Mouse (Mus musculus) lung, adult 2 months (tissue): Measurements from ENCODE around the gene Fam83c. TPM values are rescaled to one million over a fixed set of nuclear protein-coding genes. Genes with fewer than 3 reads are reported as not detected.

Experiments used
- DNase-seq: peaks from one replicate; pipeline ENCODE4 v3.0.0; 2022
- H3K4me1 ChIP-seq: fragments of 200-500 bp; 2 replicates; pipeline ENCODE4 v1.6.1; 2011; ENCODE audit warnings: low read length; ENCODE audit not compliant: control insufficient read depth, insufficient read depth
- H3K4me3 ChIP-seq: fragments of 200-500 bp; replicated peaks from 2 replicates; pipeline ENCODE3; 2011; ENCODE audit warnings: low read depth, mild to moderate bottlenecking, control low read depth, low read length; ENCODE audit errors: extremely low read depth
- CTCF ChIP-seq: fragments of 200-500 bp; IDR thresholded peaks from 2 replicates; pipeline ENCODE4 v1.5.1; 2011; ENCODE audit warnings: mild to moderate bottlenecking, low read length, control low read depth; ENCODE audit not compliant: insufficient read depth
- POLR2A ChIP-seq: fragments of 200-500 bp; IDR thresholded peaks from 2 replicates; pipeline ENCODE4 v1.6.1; 2011; ENCODE audit warnings: low read depth, mild to moderate bottlenecking, control low read depth, low read length, borderline replicate concordance; ENCODE audit errors: extremely low read depth
- WGBS: fragments of 180-500 bp; shearing (Covaris S2); methylation state at CpG from one replicate; pipeline ENCODE4 v1.1.7; 2018; 5-methylcytosine and 5-hydroxymethylcytosine counted together
- polyA plus RNA-seq: library from polyadenylated mRNA; depleted of rRNA; stranded (reverse); fragments of >200 nt; gene quantifications from 2 replicates; pipeline ENCODE4 v1.2.3, GENCODE M21; 2012; rRNA removed

The Fam83c gene
- polyA plus RNA-seq = 0.03 and 2.1 TPM in 2 replicates

GRCm38 (mm10) chr2:155834732-155835131 lies at the start of gene Fam83c:
Gene Fam83c, minus strand, starts transcription at chr2:155834854.
- no peaks in the 10 kb centered on the region for H3K4me1 ChIP-seq
- TF ChIP-seq POLR2A = no peak
- TF ChIP-seq CTCF = no peak
- DNase-seq = no peak
- H3K4me3 ChIP-seq = no peak within 1 kb of the TSS
- WGBS = 56% methylated on average over 9 of the region's 9 CpGs

GRCm38 (mm10) chr2:155882087-155882486 lies 47.4 kb upstream of the Fam83c start:
- Histone ChIP-seq H3K4me3 (no peak overlapping the region), H3K4me1 (no peaks in the 10 kb centered on the region; the same call in 1 of the 2 replicates)
- TF ChIP-seq POLR2A (no peak), CTCF (no peak)
- DNase-seq = no peak
- 68% methylated on average over 3 of the region's 3 CpGs for WGBS

GRCm38 (mm10) chr2:155878964-155879876 lies 44.6 kb upstream of the Fam83c start:
- no peak for DNase-seq
- no peaks in the 10 kb centered on the region; the same call in 1 of the 2 replicates for H3K4me1 ChIP-seq
- WGBS = 66% methylated on average over 21 of the region's 21 CpGs
- TF ChIP-seq CTCF = no peak
- TF ChIP-seq POLR2A = no peak
- H3K4me3 ChIP-seq = no peak overlapping the region

GRCm38 (mm10) chr2:155873636-155874035 lies 39.0 kb upstream of the Fam83c start:
- TF ChIP-seq CTCF (no peak), POLR2A (no peak)
- DNase-seq = no peak
- 44% methylated on average over 6 of the region's 6 CpGs for WGBS
- Histone ChIP-seq H3K4me1 (no peaks in the 10 kb centered on the region), H3K4me3 (no peak overlapping the region)

GRCm38 (mm10) chr2:155872930-155873507 lies 38.4 kb upstream of the Fam83c start:
- H3K4me1 ChIP-seq = no peaks in the 10 kb centered on the region
- H3K4me3 ChIP-seq = no peak overlapping the region
- TF ChIP-seq CTCF (no peak), POLR2A (no peak)
- DNase-seq = no peak
- 38% methylated on average over 10 of the region's 10 CpGs for WGBS

DNA sequence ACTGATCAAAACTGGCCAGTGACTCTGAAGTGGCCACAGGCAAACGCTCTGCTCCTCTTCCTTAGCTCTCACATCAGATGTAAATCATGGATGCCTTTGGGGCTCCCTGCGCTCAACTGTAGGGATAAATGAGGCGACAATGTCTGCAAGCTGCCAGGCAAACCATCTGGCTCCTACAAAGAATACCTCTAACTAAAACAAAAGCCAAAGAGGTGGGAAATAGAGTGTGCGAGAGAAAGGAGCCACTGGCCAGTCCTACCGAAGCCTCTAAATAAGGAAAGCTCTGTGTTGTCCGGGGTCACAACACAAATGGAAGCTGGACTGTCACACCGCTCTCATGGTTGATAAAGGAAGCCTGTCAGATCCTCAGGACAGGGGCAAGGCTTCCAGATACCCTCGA lies 37.8 kb upstream of the Fam83c start:
- no peak for TF ChIP-seq CTCF
- no peak for TF ChIP-seq POLR2A
- WGBS = 73% methylated on average over 8 of the region's 8 CpGs
- H3K4me1 ChIP-seq = no peaks in the 10 kb centered on the region
- no peak for DNase-seq
- H3K4me3 ChIP-seq = no peak overlapping the region

DNA sequence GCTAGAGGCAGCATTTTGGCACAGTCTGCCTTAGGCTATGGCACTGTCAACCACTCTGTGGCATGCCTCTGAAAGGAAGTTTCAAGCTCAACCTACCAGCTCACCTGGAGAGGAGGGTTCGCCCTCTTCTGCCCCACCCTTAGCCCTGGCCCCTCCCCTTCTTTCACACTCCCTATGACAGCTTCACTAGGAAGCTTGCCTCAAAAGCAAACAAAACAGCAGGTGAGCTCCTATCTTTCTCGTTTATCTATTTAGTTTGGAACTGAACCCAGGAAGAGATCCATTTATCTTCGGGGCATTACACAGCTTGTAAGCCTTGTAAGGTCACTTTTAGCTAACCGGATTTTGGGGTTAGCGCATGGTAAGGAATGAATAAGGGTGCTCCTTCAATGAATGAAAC lies 35.1 kb upstream of the Fam83c start:
- 62% methylated on average over 5 of the region's 5 CpGs for WGBS

DNA sequence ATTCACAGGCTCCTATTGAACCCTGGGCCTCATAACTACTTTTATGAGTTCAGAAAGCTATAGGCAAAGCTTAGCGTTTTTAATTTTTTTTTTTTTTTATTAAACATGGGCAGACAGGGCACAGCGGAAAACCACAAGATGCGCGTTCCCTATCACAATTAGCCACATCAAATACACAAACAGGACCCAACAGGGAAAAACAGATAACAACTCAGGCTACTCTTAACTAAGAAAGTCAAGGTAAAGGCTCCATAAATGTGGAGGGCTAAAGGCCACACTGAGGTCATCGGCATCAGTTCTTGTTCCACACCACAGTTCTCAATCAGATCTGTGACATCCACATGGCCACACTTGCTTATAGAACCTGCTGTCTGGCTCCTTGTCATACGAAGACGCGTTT lies 33.7 kb upstream of the Fam83c start:
- DNase-seq = no peak

More for the DNA sequence above, 35.1 kb upstream of the Fam83c start:
- no peaks in the 10 kb centered on the region for H3K4me1 ChIP-seq
- DNase-seq = no peak
- no peak overlapping the region for H3K4me3 ChIP-seq
- TF ChIP-seq POLR2A = no peak
- no peak for TF ChIP-seq CTCF

GRCm38 (mm10) chr2:155863301-155863867 lies 28.7 kb upstream of the Fam83c start:
- 68% methylated on average over 11 of the region's 11 CpGs for WGBS
- Histone ChIP-seq H3K4me1 (no peaks in the 10 kb centered on the region), H3K4me3 (no peak overlapping the region)
- DNase-seq = no peak
- TF ChIP-seq CTCF (no peak), POLR2A (no peak)

More for the DNA sequence above, 33.7 kb upstream of the Fam83c start:
- Histone ChIP-seq H3K4me3 (no peak overlapping the region), H3K4me1 (no peaks in the 10 kb centered on the region)
- TF ChIP-seq CTCF = no peak
- no peak for TF ChIP-seq POLR2A
- 92% methylated on average over 8 of the region's 8 CpGs for WGBS
